Mouse (Mus musculus) liver, postnatal 0 days (tissue): ENCODE measurements around the gene Dstn.
A peak's percentile ranks its signal among the peaks of the same experiment; 100 is the strongest.

Experiments used
- CTCF ChIP-seq: sonication (generic); IDR thresholded peaks from 2 replicates; pipeline ENCODE4 v1.5.1; 2016; ENCODE audit warnings: antibody characterized with exemption, low read depth
- EP300 ChIP-seq: IDR thresholded peaks from 2 replicates; pipeline ENCODE4 v1.6.1; 2016; ENCODE audit warnings: antibody characterized with exemption, low read depth, mild to moderate bottlenecking

- TF ChIP-seq EP300, result no peak
- TF ChIP-seq CTCF, result peak; percentile 41
Measured at GRCm38 (mm10) chr2:143918831-143919502, 3.8 kb downstream of the Dstn start.
